Mouse (Mus musculus): Measurements from ENCODE around the gene Dcaf17. TPM values are rescaled to one million over a fixed set of nuclear protein-coding genes. Genes with fewer than 3 reads are reported as not detected.

Dcaf17 gene
- polyA plus RNA-seq (2017; shearing (Covaris generic)): 15.7 TPM

GRCm38 (mm10) chr2:71055300-71056114 lies at the start of gene Dcaf17, which contains the start of gene Mettl8:
Gene Dcaf17, plus strand, starts transcription at chr2:71055328.
Gene Mettl8, minus strand, starts transcription at chr2:71055583.

GRCm38 (mm10) chr2:71117797-71118708 lies 62.9 kb downstream of the Dcaf17 start, which contains the start of gene Cybrd1:
Gene Cybrd1, plus strand, starts transcription at chr2:71117923.

Other genes with a start within 250 kb of the Dcaf17 start
- gene Tlk1, start 229.6 kb upstream of the Dcaf17 start, polyA plus RNA-seq (2017; shearing (Covaris generic)): 77.5 TPM
- 6.9 TPM for gene Mettl8, start 255 bp downstream of the Dcaf17 start, polyA plus RNA-seq (2017; shearing (Covaris generic))
- not detected for gene Cybrd1, start 62.6 kb downstream of the Dcaf17 start, polyA plus RNA-seq (2017; shearing (Covaris generic))
- 32.8 TPM for gene Dync1i2, start 156.4 kb downstream of the Dcaf17 start, polyA plus RNA-seq (2017; shearing (Covaris generic))